Mouse (Mus musculus): ENCODE measurements around the gene Gnb2.

DNA sequence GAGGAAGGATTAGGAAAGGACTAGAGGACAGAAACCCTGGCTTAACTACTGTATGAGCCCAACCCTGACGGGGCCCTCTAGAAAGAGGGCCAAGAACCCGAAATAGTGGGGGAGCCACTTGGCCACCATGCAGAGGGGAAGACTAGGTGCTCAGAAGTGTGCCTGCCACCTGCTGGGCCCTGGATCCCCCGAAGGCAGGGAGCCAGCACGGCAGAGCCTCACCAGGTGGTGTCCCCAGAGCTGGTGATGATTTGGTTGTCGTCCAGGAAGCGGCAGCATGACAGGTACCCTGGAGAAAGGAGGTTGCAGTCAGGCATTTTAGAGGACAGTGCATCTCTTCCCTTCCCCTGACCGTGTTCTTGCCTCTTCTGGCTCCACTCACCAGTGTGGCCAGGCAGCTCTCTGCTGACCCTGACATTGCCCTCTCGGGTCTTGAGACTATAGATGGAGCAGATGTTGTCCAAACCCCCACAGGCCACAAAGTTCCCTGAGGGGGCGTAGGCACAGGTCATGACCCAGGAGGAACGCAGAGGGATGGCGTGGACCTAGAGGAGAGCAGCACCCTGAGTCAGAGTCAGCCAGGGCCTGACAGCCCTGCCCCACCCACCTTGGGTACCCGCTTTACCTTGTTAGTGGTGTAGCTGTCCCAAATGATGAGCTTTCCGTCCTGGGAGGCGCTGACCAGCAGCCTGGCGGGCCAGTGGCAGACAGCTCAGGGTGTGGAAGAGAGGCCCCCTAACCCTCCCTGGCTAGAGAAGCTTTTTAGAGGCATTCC, 3.9 kb downstream of the Gnb2 start:
- TF ChIP-seq GATA1 (IDR thresholded peaks at IDR 0.05; ENCODE audit: low read depth, low read length) (no peak), BHLHE40 (IDR thresholded peaks at IDR 0.05; ENCODE audit: borderline replicate concordance, low read depth, low read length) (no peak), MYC (IDR thresholded peaks at IDR 0.05; ENCODE audit: low read depth, low read length) (no peak), POLR2A (IDR thresholded peaks at IDR 0.05; ENCODE audit: control insufficient read depth in 1 of 2, insufficient read depth in 1 of 2, low read depth in 1 of 2, low read length in 2 of 2, poor library complexity in 1 of 2) (no peak), CHD1 (IDR thresholded peaks at IDR 0.05; ENCODE audit: low read depth, low read length) (no peak), RCOR1 (IDR thresholded peaks at IDR 0.05; ENCODE audit: low read depth, low read length) (no peak), POLR2AphosphoS2 (IDR thresholded peaks at IDR 0.05; ENCODE audit: low read length) (no peak), NRF1 (IDR thresholded peaks at IDR 0.05; ENCODE audit: insufficient read depth, low read depth, low read length, poor library complexity, severe bottlenecking) (no peak), CTCF (IDR thresholded peaks at IDR 0.05 in 2 of 3, conservative IDR thresholded peaks at IDR 0.05 in 1 of 3; ENCODE audit: control insufficient read depth in 1 of 3, insufficient read depth in 1 of 3, low read depth in 2 of 3, low read length in 3 of 3, poor library complexity in 1 of 3, severe bottlenecking in 1 of 3) (no peak), CHD2 (IDR thresholded peaks at IDR 0.05; ENCODE audit: low read length) (no peak), ZNF384 (IDR thresholded peaks at IDR 0.05; ENCODE audit: low read depth, low read length) (no peak), MEF2A (IDR thresholded peaks at IDR 0.05; ENCODE audit: extremely low read depth, insufficient replicate concordance, low read depth, low read length, poor library complexity, severe bottlenecking) (no peak), POLR2AphosphoS5 (IDR thresholded peaks at IDR 0.05; ENCODE audit: borderline replicate concordance, low read depth, low read length) (no peak), USF2 (IDR thresholded peaks at IDR 0.05; ENCODE audit: borderline replicate concordance in 1 of 2, insufficient read depth in 1 of 2, low read depth in 1 of 2, low read length in 2 of 2) (no peak)
